Mouse (Mus musculus): ENCODE measurements around the gene Plod3. TPM values are rescaled to one million over a fixed set of nuclear protein-coding genes. Genes with fewer than 3 reads are reported as not detected.
"Not testable (repeated sequence)": the region's sequence is repeated elsewhere in the genome, so short reads cannot be mapped to it uniquely, and the experiment has no call there.

The Plod3 gene
- polyA plus RNA-seq (2012; fragmentation: generic; extraction: Trizol): 124 TPM

DNA sequence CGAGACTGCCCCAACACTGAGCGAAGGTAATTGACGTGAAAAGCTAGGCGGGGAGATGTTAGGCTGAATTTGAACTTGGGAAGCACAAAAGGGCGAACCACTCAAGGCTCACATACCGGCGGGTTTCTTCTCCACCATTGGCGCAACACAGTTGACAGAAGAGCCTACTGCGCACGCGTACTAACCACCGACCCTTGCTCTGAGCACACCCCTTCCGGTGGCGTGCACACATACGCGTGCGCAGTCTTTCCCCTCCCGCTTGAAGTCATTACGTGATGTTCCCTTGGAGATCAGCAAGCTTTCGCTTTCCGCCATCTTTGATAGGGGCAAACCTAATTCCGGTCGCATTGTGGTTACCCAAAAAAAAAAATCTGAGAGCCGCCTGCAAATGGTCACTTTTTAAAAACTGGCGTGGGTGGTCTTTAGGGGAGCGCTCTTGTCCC is at the start of gene Plod3:
Gene Plod3, plus strand, starts transcription at position 325 of the 443 bp plus-strand sequence.
- Histone ChIP-seq H3ac (ENCODE audit: control insufficient read depth, insufficient read length) (peak within 1 kb of the TSS; percentile 60), H3K4me2 (ENCODE audit: low read depth) (peak within 1 kb of the TSS; percentile 86), H3K4me3 (peak within 1 kb of the TSS; percentile 93), H3K79me2 (ENCODE audit: control insufficient read depth, insufficient read depth) (no peaks in the 10 kb centered on the region), H3K36me3 (ENCODE audit: control insufficient read depth, insufficient read depth) (peaks cover 4% of the 10 kb centered on the region), H3K27me3 (ENCODE audit: control insufficient read depth, insufficient read depth, insufficient read length) (no peaks in the 10 kb centered on the region)
- no peak for TF ChIP-seq TCF3 (IDR thresholded peaks at IDR 0.05; ENCODE audit: insufficient read length, low read depth)
- no peak for TF ChIP-seq MYOG (IDR thresholded peaks at IDR 0.05; ENCODE audit: control insufficient read depth in 1 of 3, insufficient read depth in 1 of 3, insufficient read length in 2 of 3, low read depth in 2 of 3)
- no peak for TF ChIP-seq REST (IDR thresholded peaks at IDR 0.05; ENCODE audit: insufficient read depth, insufficient read length)
- TF ChIP-seq USF1 (IDR thresholded peaks at IDR 0.05; ENCODE audit: low read depth): no peak
- TF ChIP-seq E2F4 (IDR thresholded peaks at IDR 0.05; ENCODE audit: insufficient read depth): no peak
- peak; percentile 75 for TF ChIP-seq POLR2A (IDR thresholded peaks at IDR 0.05; ENCODE audit: insufficient read length, low read depth)
- TF ChIP-seq POLR2AphosphoS2 (IDR thresholded peaks at IDR 0.05; ENCODE audit: insufficient read length, low read depth): peak; percentile 88
- TF ChIP-seq CEBPB (IDR thresholded peaks at IDR 0.05; ENCODE audit: insufficient read depth, poor library complexity, severe bottlenecking): no peak
- TF ChIP-seq MAX (IDR thresholded peaks at IDR 0.05; ENCODE audit: low read depth): no peak
- peak in 1 of 3 experiments; percentile 2 for TF ChIP-seq MYOD1 (IDR thresholded peaks at IDR 0.05; ENCODE audit: control insufficient read depth in 1 of 3, insufficient read length in 2 of 3, low read depth in 2 of 3)

DNA sequence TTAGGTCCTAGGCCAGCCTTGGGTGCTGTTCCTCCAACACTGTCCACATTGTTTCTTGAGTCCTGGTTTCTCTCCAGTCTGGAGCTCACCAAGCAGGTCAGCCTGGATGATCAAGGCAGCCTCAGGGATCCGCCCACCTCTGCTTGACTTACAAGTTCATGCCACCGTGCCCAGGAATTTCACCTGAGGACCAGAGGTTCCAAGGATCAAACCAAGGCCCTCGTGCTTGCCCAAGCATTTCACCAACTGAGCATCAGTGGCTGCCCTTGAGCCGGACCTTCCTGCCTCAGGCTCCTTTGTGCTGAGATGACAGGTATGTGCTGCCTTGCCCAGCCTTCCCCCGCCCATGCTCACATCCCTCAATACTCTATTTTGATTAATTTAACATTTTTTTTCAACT is 49.2 kb upstream of the Plod3 start:
- TF ChIP-seq MAX (IDR thresholded peaks at IDR 0.05; ENCODE audit: low read depth): no peak
- TF ChIP-seq USF1 (IDR thresholded peaks at IDR 0.05; ENCODE audit: low read depth): no peak
- TF ChIP-seq POLR2A (IDR thresholded peaks at IDR 0.05; ENCODE audit: insufficient read length, low read depth): no peak
- no peak for TF ChIP-seq POLR2AphosphoS2 (IDR thresholded peaks at IDR 0.05; ENCODE audit: insufficient read length, low read depth)
- TF ChIP-seq MYOG (IDR thresholded peaks at IDR 0.05; ENCODE audit: control insufficient read depth in 1 of 3, insufficient read depth in 1 of 3, insufficient read length in 2 of 3, low read depth in 2 of 3): no peak
- no peak for TF ChIP-seq REST (IDR thresholded peaks at IDR 0.05; ENCODE audit: insufficient read depth, insufficient read length)
- TF ChIP-seq CEBPB (IDR thresholded peaks at IDR 0.05; ENCODE audit: insufficient read depth, poor library complexity, severe bottlenecking): no peak
- no peak for TF ChIP-seq TCF3 (IDR thresholded peaks at IDR 0.05; ENCODE audit: insufficient read length, low read depth)
- no peak for TF ChIP-seq SRF (IDR thresholded peaks at IDR 0.05; ENCODE audit: control insufficient read depth, insufficient read length, low read depth)
- no peak for TF ChIP-seq MYOD1 (IDR thresholded peaks at IDR 0.05; ENCODE audit: control insufficient read depth in 1 of 3, insufficient read length in 2 of 3, low read depth in 2 of 3)
- no peak for TF ChIP-seq TCF12 (IDR thresholded peaks at IDR 0.05; ENCODE audit: insufficient read depth, poor library complexity, severe bottlenecking)
- TF ChIP-seq E2F4 (IDR thresholded peaks at IDR 0.05; ENCODE audit: insufficient read depth): no peak
- Histone ChIP-seq H3K79me2 (ENCODE audit: control insufficient read depth, insufficient read depth) (no peaks in the 10 kb centered on the region), H3K36me3 (ENCODE audit: control insufficient read depth, insufficient read depth) (no peaks in the 10 kb centered on the region), H3K4me2 (ENCODE audit: low read depth) (no peak overlapping the region), H3ac (ENCODE audit: control insufficient read depth, insufficient read length) (no peak overlapping the region), H3K4me3 (no peak overlapping the region), H3K27me3 (ENCODE audit: control insufficient read depth, insufficient read depth, insufficient read length) (no peaks in the 10 kb centered on the region)

DNA sequence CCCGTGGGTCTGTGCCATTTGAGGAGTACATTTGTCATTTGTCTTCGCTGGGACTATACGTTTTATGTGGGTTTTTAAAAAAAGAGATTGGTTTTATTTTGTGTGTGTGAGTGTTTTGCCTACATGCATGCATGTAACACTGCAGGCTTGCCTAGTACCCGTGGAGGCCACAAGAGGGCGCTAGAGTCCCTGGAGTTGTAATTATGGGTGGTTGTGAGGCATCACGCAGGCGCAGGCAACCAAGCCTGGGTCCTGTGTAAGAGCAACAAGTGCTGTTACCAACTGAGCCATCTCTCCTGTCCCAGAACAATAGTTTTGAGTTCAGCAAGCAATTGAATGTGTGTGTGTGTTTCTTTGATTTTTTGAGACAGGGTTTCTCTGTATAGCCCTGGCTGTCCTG is 47.5 kb upstream of the Plod3 start:
- TF ChIP-seq POLR2AphosphoS2 (IDR thresholded peaks at IDR 0.05; ENCODE audit: insufficient read length, low read depth) (no peak), SRF (IDR thresholded peaks at IDR 0.05; ENCODE audit: control insufficient read depth, insufficient read length, low read depth) (no peak), REST (IDR thresholded peaks at IDR 0.05; ENCODE audit: insufficient read depth, insufficient read length) (no peak), MYOD1 (IDR thresholded peaks at IDR 0.05; ENCODE audit: control insufficient read depth in 1 of 3, insufficient read length in 2 of 3, low read depth in 2 of 3) (no peak), CEBPB (IDR thresholded peaks at IDR 0.05; ENCODE audit: insufficient read depth, poor library complexity, severe bottlenecking) (no peak), USF1 (IDR thresholded peaks at IDR 0.05; ENCODE audit: low read depth) (no peak), TCF3 (IDR thresholded peaks at IDR 0.05; ENCODE audit: insufficient read length, low read depth) (no peak), E2F4 (IDR thresholded peaks at IDR 0.05; ENCODE audit: insufficient read depth) (no peak), MYOG (IDR thresholded peaks at IDR 0.05; ENCODE audit: control insufficient read depth in 1 of 3, insufficient read depth in 1 of 3, insufficient read length in 2 of 3, low read depth in 2 of 3) (no peak), TCF12 (IDR thresholded peaks at IDR 0.05; ENCODE audit: insufficient read depth, poor library complexity, severe bottlenecking) (no peak), MAX (IDR thresholded peaks at IDR 0.05; ENCODE audit: low read depth) (no peak), POLR2A (IDR thresholded peaks at IDR 0.05; ENCODE audit: insufficient read length, low read depth) (no peak)
- Histone ChIP-seq H3ac (ENCODE audit: control insufficient read depth, insufficient read length) (no peak overlapping the region), H3K36me3 (ENCODE audit: control insufficient read depth, insufficient read depth) (no peaks in the 10 kb centered on the region), H3K4me3 (no peak overlapping the region), H3K4me2 (ENCODE audit: low read depth) (no peak overlapping the region), H3K79me2 (ENCODE audit: control insufficient read depth, insufficient read depth) (no peaks in the 10 kb centered on the region), H3K27me3 (ENCODE audit: control insufficient read depth, insufficient read depth, insufficient read length) (no peaks in the 10 kb centered on the region)

DNA sequence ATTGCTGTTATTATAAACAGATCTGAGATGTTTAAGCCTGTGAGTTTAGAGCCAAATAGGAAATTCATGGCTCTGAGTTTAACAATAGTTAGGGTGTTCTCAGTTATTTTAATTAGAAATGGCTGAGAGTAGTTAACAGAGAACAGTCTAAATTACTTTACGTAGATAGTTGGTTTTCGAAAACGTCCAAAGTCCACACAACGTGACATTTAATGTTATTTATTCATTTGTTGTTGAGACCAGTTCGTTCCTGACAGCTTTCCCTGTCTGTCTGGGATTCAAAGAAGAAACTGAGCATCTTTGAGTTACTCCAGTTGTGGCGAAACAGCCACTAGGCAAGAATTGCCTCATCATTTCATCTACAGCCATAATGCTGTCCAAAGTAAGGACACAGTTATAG is 46.8 kb upstream of the Plod3 start:
- H3K27me3 ChIP-seq (ENCODE audit: control insufficient read depth, insufficient read depth, insufficient read length); H3K36me3 ChIP-seq (ENCODE audit: control insufficient read depth, insufficient read depth); H3K4me2 ChIP-seq (ENCODE audit: low read depth): not testable (repeated sequence)

GRCm38 (mm10) chr5:136940845-136941560 is 45.8 kb upstream of the Plod3 start:
- H3K27me3 ChIP-seq (ENCODE audit: control insufficient read depth, insufficient read depth, insufficient read length): no peaks in the 10 kb centered on the region
- H3K4me3 ChIP-seq: no peak overlapping the region
- H3K36me3 ChIP-seq (ENCODE audit: control insufficient read depth, insufficient read depth): no peaks in the 10 kb centered on the region
- H3ac ChIP-seq (ENCODE audit: control insufficient read depth, insufficient read length): no peak overlapping the region
- no peaks in the 10 kb centered on the region for H3K79me2 ChIP-seq (ENCODE audit: control insufficient read depth, insufficient read depth)
- TF ChIP-seq REST (IDR thresholded peaks at IDR 0.05; ENCODE audit: insufficient read depth, insufficient read length): no peak
- no peak for TF ChIP-seq TCF3 (IDR thresholded peaks at IDR 0.05; ENCODE audit: insufficient read length, low read depth)
- TF ChIP-seq TCF12 (IDR thresholded peaks at IDR 0.05; ENCODE audit: insufficient read depth, poor library complexity, severe bottlenecking): no peak
- no peak for TF ChIP-seq E2F4 (IDR thresholded peaks at IDR 0.05; ENCODE audit: insufficient read depth)
- TF ChIP-seq SRF (IDR thresholded peaks at IDR 0.05; ENCODE audit: control insufficient read depth, insufficient read length, low read depth): no peak
- no peak for TF ChIP-seq POLR2A (IDR thresholded peaks at IDR 0.05; ENCODE audit: insufficient read length, low read depth)
- TF ChIP-seq CEBPB (IDR thresholded peaks at IDR 0.05; ENCODE audit: insufficient read depth, poor library complexity, severe bottlenecking): no peak
- no peak for TF ChIP-seq USF1 (IDR thresholded peaks at IDR 0.05; ENCODE audit: low read depth)
- no peak for TF ChIP-seq MYOG (IDR thresholded peaks at IDR 0.05; ENCODE audit: control insufficient read depth in 1 of 3, insufficient read depth in 1 of 3, insufficient read length in 2 of 3, low read depth in 2 of 3)
- TF ChIP-seq MAX (IDR thresholded peaks at IDR 0.05; ENCODE audit: low read depth): no peak
- no peak for TF ChIP-seq MYOD1 (IDR thresholded peaks at IDR 0.05; ENCODE audit: control insufficient read depth in 1 of 3, insufficient read length in 2 of 3, low read depth in 2 of 3)
- TF ChIP-seq POLR2AphosphoS2 (IDR thresholded peaks at IDR 0.05; ENCODE audit: insufficient read length, low read depth): no peak
- no peak overlapping the region for H3K4me2 ChIP-seq (ENCODE audit: low read depth)

More for the DNA sequence above, 46.8 kb upstream of the Plod3 start:
- not testable (repeated sequence) for H3ac ChIP-seq (ENCODE audit: control insufficient read depth, insufficient read length); H3K4me3 ChIP-seq; H3K79me2 ChIP-seq (ENCODE audit: control insufficient read depth, insufficient read depth)

Data from myocyte (in vitro differentiated cells).